Mouse (Mus musculus) erythroblast, embryonic 14.5 days (primary cell): ENCODE data around the gene Krt76.

Experiments used
- GATA1 ChIP-seq: IDR thresholded peaks from 2 replicates; pipeline ENCODE4 v1.6.1; 2012; ENCODE audit warnings: low read length, inconsistent platforms, mixed read lengths
- TAL1 ChIP-seq: IDR thresholded peaks from 3 replicates; pipeline ENCODE4 v1.6.1; 2012; ENCODE audit warnings: low read length, inconsistent platforms, mixed read lengths

DNA sequence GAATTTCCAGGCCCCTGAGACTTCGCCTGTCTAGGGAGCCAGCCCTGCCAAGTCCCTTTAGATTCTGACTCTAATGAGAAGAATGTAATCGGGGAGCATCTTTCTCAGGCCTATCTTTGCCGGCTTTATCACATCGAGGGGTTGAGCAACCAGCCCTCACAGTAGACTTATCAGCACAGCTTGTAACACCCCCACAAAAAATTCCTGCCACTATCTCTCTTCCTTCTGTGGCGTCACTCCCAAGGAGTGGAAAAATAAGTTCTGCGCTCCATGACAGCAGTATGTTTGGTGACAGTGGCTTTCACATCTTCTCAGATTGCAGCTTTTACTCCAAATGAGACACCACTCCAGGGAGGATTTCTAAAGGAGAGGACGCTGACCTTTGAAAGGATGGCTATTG is 26.0 kb downstream of the Krt76 start:
- no peak for TF ChIP-seq TAL1
- TF ChIP-seq GATA1, result no peak
